Mouse (Mus musculus): ENCODE results near the gene Kbtbd4.

The Kbtbd4 gene

DNA sequence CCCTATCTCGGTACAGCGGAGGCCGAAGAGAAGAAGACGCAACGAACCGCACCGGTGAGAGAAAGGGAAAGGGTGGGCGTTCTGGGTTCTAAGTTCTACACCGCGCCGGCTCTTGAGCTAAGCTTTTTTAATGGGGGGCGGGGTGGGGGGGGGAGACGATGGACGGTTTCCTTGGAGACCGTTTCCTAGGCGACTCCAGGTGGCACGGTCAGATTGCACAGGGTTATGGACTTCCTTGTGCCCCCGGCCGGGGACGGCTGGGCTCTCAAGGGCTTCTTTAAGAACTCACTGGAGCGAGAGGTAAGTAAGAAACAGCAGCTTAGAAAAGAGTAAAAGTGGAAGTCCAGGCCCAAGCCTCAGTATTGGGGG is 300 bp downstream of the Kbtbd4 start:
- DNase-seq (ENCODE audit: low spot score in 2 of 2) = no peak

DNA sequence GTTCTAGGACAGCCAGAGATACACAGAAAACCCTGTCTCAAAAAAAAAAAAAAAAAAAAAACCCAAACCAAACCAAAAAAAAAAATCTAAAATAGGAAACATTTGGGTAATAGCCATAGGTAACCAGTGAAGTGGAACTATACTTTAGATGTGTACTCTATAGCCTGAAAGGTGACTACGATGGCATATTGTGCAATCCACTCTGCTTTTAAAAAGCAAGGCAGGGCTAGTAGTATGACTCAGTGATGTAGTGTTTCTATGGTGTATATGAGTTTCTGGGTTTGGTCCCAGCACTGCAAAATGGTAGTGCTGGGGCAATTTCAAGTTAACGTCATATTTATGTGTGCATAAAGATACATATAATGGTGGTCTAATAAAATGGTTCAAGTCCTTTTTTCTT is 2.2 kb downstream of the Kbtbd4 start:
- DNase-seq (ENCODE audit: low spot score in 2 of 2) = no peak

DNA sequence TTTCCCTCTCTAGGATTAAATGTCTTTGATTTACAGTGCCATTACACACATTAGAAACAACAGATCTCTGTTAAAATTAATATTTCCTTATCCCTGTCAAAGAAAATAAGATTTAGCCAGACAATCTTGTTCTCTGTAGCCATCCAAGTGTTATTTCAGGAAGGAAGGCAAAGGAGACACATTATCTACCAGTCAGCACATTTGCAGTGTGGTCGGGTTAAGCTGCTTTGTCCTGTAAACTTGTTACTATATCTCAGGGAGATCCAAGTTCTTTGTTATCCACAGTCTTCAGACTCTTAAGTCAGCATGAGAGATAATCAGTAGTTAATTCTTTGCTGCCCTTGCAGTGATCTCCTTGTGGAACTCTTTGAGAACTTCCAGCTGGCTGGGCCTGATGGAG is 6.3 kb downstream of the Kbtbd4 start:
- no peak for DNase-seq (ENCODE audit: low spot score in 2 of 2)

DNA sequence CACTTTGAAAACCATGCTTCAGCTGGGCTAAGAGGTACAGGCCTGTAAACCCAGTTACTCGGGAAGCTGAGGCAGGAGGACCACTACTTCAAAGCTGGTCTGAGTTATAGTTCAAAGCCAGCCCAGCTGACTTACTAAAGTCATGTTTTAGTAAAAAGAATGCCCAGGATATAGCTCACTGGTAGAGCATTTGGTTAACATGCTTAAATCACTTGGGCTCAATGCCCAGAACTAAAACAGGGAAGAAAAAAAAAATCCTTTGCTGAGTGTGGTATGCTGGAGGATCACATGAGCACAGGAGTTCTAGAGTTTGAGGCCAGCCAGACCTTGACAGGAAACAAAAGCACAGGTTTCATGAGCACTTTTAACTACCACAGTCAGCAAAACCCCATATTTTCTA is 7.1 kb downstream of the Kbtbd4 start:
- DNase-seq (ENCODE audit: low spot score in 2 of 2) = no peak

DNA sequence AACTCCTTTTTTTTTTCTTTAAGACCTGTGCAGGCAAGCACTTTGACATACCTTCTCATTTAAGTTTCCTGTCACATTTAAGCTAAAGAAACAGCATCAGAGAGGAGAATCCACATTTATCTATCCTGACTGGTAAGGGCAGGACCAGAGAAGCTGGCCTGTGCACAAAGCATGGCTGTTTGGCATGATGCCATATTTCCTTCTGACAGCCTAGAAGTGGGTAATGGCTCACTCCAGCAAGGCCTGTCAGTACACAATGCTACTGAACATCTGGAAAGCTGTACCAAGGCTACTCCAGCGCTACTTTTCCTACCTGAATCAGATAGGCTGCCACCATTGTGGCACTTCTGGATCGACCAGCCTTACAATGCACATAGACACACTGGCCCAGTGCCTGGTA is 9.1 kb downstream of the Kbtbd4 start:
- DNase-seq (ENCODE audit: low spot score in 2 of 2) = no peak

DNA sequence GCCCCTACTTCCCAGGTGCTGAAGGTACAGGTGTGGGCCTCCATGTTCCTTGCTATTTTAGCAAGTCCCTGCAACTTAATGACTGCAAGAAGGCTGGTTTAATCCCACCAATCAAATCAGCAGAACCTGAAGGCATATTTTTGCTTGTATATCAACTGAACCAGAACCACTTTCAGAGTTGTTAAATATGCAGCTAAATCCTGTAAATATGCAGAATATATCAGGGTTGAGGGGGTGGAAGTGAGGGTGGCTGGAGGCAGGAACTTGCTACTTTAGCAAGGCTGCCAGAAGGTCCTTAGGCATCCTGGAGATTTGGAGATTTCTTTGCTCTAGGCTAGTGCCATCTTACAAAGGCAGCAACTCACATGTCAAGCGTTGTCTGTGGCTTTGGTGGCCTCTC is 11.0 kb downstream of the Kbtbd4 start:
- no peak for DNase-seq (ENCODE audit: low spot score in 2 of 2)

DNA sequence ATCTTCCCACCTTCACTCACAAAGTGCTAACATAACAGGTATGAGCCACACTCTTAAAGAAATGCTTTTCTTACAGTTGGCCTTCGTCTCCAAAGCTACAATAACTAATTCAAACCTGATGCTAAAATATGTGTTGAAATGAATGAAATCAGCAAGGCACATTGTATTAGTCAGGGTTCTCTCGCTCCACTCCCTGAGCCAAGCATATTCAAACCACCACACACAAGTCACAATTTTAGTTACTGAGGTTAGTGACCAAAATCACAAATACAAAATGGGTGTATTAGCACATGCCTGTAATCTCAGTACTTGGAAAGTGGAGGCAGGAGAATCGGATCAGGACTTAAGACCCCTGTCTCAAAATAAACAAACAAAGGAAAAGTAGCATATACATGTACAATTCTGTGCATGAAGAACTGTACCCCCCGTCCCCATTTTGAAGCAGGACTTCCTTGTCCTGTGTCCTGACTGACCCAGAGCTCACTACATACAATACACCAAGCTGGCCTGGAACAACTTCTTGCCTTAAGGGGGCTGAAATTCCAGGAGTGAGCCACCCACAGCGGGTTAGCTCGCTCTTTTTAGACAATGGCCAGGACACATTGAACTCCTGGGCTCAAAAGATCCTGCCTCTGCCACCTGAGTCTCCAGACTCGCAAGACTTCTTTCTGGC is 12.2 kb downstream of the Kbtbd4 start:
- no peak for DNase-seq (ENCODE audit: low spot score in 2 of 2)

DNA sequence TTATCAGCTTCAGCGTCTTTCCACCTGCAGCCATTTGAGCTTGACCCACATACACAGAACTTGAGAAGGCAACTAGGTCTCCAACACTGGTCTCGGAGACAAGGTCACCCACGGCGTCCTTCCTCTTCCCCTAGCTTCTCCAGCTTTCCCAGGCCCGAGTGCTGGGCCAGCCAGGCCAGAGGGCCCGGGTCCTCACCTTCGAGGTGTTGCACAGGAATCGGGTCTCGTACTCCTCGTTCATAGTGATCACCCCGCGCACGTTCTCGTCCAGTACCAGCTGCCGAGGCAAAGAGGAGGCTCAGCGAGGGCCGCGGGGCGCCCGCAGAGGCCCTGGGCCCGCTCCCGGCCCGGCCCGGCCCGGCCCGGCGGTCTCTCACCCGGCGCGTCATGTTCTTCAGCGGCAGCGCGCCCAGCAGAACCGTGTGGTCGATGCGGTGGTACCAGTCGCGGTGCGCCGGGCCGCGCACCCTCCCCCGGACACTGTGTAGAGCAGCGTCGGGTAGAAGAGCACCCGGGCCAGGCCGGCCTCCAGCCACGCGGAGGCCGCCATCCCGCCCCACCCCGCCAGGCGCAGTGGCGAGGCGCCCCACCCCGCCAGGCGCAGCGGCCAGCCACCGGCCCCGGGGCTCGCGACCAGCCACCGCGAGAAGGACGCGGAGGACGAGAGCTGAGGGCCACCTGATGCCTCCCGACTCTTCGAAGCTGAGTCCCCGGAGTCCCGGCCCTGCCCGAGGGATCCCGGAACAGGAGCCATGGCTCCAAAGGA is 12.9 kb downstream of the Kbtbd4 start:
- DNase-seq (ENCODE audit: low spot score in 2 of 2) = peak; percentile 73 to 87

DNA sequence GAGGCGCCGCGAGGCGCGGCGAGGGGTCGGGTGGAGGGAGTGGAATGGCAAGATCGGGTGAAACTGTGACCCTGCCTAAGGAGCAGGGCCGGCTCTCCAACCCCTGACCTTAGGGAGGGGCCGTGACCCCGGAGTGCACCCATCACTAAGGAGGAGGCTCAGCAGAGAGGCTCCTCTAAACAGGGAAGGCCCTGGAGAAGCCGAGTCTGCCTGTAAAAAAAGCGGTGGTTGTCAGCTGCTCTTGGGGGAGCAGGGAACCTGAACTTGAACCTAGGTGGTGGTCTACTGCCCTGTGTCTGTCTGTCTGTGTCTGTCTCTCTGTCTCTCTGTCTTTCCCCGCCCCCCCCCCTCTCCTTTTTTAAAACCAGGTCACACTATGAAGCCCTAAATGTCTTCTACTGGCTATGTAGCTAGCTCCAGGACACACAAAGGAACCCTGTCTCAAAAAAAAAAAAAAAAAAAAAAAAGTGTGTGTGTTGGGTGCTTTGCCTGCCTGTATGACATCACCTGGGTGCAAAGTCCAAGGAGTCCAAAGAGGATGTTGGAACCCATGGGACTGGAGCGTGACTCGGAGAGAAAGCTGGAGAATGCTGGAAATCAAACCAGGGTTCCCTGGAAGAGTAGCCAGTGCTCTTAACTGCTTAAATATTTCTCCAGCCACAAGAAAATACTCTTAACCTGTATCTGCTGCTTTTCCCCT is 13.6 kb downstream of the Kbtbd4 start:
- no peak for DNase-seq (ENCODE audit: low spot score in 2 of 2)

DNA sequence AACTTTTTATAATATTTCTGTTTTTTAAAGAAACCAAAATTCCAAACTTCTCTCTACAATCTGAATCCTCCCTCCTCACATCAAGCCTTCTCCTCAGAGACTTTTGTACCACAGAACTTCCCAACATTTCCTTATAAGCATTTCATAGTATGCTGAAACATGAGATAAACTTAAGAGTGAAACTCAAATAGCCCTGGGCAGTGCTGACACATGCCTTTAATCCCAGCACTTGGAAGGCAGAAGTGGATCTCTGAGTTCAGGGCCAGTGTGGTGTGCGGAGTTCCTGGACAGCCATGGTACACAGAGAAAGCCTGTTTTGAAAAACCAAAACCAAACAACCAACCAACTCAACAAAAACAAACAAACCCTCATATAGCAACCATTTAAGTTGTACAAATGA is 16.6 kb downstream of the Kbtbd4 start:
- DNase-seq (ENCODE audit: low spot score in 2 of 2) = no peak

DNA sequence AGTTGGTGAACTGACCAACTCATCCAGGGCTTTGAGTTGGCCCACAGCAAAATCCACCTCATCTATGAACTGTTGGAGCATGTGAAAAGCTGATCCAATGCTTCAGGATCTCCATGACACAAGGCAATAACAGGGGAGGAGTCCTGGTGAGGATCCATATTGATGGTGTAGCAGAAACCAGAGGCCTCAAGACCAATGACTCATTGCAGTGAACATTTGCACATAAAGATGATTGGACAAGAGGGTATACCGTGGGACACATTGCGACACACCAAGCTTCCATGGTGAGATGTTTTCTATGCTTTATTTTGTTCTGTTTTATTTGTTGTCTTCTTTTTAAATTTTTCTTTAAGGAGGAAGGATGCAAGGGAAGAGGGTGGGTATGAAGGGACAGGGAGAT is 18.1 kb downstream of the Kbtbd4 start:
- DNase-seq (ENCODE audit: low spot score in 2 of 2) = no peak

DNA sequence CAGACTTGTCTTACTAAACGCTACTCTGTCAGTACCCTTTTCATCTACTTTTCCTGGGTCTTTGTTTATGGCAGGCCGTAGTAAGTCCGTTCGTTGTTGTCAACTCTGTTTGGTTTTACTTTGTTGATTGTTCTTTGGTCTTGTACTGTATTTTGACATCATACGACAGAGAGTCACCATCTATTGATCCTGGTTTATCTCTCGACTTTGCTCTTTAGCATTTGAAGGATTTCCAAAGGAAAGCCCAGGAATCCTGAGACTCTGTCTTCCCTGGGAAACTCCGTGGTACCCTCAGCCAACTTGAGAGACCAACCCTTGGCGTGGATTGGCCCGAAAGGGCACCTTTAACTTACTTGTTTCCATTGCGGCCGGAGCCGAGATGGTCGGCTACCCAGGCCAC is 24.0 kb downstream of the Kbtbd4 start:
- DNase-seq (ENCODE audit: low spot score in 2 of 2) = no peak

DNA sequence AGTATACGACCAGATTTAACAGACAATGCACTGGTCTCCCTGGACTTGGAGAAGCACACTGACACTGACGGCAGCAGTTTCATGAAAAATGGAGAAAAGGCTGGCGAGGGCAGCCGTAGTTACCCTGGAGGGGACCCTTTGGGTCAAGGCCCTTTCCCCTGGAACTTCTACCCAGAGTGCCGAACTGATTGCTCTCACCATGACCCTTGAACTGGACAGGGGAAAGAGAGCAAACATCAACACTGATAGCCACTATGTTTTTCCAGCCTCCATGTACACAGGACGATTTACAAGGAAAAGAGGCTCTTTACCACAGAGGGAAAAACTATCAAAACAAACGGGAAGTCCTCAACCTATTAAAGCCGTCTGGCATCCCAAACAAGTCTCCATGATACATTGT is 27.3 kb downstream of the Kbtbd4 start:
- DNase-seq (ENCODE audit: low spot score in 2 of 2) = no peak

DNA sequence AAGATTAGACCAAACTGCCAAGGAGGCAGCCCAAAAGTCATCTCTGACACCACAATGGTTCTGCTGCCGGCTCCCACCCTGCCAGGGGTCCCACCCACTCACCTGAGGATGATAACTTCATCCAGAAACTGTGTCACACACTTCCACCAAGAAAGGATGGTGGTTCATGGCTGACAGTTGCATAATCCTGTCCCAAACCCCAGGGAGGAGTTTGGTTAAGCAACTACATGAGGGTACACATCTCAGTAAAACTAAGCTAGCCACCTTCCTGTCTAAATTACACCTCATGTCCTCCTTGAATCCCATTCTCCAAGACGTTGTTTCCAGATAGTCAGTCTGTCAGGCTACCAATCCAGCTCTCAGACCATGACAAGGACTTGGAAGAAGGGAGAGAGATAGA is 27.7 kb downstream of the Kbtbd4 start:
- DNase-seq (ENCODE audit: low spot score in 2 of 2) = no peak

DNA sequence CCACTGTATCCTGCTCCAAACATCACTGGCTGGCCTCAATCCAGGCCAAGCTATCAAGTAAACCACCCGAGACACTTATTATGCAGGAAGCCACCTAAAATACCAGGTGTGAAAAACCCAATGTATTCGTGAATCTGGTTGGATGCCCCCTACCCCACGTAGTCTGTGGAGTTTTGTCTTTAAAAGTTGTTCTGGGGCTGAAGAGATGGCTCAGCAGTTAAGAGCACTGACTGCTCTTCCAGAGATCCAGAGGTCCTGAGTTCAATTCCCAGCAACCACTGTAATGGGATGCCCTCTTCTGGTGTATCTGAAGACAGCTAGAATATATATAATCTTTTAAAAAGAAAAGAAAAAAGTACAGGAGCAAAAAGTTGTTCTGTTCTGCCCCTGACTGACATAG is 33.8 kb downstream of the Kbtbd4 start:
- DNase-seq (ENCODE audit: low spot score in 2 of 2) = no peak

DNA sequence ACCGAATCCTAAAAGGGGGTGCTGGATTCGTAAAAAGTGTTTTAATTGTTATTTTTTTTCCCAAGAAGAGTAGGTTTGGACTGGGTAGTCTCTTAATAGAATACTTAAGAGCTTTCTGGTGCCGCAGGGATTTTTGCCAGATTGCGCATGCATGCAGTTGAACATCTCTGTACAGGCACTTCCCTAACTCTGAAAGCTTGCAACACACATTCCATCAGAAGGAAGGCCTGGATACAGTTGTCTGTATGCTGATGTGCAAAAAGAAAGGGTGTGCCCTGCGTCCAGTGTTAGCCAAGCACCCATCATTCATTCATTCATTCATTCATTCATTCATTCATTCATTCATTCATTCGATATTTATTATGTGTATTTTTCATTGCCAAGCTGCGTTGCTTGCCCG is 35.2 kb downstream of the Kbtbd4 start:
- DNase-seq (ENCODE audit: low spot score in 2 of 2) = no peak

DNA sequence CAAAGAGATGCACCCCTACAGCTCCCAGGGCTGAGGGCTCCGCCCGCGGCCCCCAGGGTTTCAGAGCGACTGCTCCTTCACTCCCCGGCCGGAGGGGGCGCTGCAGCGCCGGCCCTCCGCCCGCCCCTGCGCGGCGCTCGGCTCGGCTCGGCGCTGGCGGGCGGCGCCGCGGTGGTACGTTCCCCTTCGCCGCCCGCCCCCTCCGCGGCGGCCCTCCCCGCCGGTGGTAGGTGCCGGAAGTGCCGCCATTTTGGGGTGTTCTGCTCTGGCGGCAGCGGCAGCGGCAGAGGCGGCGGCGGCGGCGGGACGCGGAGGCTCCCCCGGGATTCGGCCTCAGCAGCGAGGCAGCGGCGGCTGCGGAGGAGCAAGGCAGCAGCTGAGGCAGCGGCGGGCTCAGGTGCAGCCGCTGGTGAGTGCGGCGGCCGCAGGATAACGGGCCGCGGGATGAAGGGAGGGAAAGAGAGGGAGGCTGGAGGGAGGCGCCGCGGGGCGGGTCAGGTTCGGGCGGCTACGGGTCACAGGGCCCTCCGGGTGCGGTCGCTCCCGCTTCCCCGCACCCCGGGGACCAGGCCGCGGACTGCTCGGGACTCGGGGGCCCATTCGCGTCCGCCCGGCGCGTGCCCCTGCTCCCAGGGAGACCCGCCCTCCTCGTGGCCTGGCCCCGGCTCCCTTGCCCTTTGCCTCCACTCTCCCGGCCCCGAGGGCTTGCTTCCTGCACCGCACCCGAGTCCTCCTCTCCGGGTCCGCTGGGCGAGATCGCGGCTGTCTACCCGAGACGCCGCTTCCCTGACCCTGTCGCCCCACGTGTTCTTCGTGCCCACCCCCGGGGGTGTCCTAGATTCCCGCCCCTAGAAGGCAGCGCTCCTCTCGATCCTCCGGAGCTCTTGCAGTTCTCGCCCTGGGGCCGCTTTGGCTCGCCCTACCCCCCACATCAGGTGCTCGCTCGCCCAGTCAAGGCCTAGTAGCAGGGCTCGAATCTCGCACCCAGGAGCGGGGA is 36.0 kb downstream of the Kbtbd4 start, which contains the start of gene Celf1:
Celf1 (plus strand) TSS at position 150 of the 997 bp plus-strand sequence.
- DNase-seq (ENCODE audit: low spot score in 2 of 2) = peak; percentile 86 to 93

DNA sequence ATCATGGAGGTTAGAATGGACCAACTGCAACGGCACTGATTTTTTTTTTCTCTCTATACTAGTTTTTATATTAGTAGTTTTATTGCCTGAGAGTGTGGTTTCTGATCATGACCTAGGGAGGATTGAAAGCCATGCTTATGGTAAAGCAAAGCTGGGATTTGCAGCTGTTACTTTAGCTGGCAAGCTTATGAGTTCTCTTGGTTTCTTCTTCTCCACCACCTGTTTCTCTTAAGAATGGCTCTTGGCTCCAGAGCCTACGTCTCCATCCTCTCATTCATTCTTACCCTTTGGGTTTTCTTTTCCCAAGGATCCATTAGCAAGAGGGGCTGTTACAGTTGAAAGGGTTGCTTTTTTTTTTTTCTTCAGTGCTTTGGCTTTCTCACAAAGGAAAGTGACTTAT is 37.2 kb downstream of the Kbtbd4 start:
- DNase-seq (ENCODE audit: low spot score in 2 of 2) = no peak

DNA sequence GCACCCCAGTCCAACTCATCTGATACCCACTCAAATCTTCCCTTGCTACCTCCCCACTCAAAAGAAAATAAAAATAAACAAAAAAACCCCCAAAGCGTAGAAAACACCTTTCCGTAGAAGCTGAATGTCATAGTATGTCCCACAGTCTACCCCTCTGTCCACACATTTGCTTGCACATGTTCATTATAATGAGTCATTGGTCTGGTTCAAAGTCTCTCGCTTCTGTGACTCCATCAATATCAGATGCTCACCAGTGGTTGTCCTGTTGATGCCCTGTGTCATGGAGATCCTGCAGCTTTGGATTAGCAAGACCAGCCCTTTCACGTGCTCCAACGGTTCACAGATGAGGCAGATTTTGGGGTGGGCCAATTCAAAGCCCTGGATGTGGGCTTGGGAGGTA is 45.6 kb downstream of the Kbtbd4 start:
- DNase-seq (ENCODE audit: low spot score in 2 of 2) = no peak

DNA sequence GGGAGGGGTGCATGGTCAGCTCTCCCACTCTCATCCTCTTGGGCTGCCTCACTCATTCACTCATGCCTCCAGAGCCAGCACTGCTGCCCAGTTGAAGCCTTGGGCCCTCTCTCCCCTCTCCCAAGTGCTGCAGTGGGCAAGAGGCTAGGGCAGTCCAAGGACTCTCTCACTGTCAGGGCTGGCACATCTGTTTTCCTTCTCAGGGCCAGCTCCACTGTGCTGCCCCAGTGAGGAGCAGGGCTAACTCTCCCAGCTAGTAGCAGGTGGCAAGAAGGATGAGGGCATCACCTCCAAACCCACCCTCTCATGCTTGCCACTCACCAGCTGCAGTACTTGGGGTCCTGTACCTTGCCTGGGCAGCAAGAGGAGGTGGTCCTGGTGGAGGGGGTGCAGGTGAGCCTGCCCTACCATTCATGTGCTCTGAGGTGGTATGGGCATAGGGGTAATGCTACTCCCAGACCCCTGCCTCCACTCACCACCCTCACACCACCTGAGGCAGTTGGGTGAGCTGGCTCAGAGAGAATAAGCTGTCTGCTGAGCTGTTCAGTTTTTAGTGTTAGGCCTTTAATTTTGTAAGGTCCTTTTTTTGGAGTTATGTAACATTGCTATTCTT is 46.1 kb downstream of the Kbtbd4 start:
- DNase-seq (ENCODE audit: low spot score in 2 of 2) = no peak

DNA sequence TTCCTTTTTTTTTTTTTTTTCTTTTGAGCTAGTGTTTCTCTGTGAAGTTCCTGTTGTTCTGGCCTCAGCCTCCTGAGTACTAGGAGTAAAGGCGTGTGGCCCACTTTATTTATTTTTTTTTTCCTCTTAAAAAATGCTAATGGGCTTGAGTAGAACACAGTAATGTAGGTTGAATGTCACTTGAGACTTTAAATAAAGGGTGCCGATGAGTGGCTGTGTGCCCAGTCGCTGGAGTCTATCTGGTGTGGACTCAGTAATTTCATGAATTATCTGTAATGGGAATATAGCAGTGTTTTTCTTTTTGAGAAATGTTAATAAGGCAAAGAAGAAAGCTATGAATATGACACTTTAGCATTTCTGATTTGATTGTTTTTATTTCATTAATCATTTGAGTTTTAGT is 48.9 kb downstream of the Kbtbd4 start:
- no peak for DNase-seq (ENCODE audit: low spot score in 2 of 2)
